Mouse (Mus musculus) embryo, embryonic 11 days (tissue): ENCODE measurements around the gene Lrrc38.

Experiments
- DNase-seq: peaks from one replicate; pipeline ENCODE4 v3.0.0-alpha.2; 2015

Lrrc38 gene

DNA sequence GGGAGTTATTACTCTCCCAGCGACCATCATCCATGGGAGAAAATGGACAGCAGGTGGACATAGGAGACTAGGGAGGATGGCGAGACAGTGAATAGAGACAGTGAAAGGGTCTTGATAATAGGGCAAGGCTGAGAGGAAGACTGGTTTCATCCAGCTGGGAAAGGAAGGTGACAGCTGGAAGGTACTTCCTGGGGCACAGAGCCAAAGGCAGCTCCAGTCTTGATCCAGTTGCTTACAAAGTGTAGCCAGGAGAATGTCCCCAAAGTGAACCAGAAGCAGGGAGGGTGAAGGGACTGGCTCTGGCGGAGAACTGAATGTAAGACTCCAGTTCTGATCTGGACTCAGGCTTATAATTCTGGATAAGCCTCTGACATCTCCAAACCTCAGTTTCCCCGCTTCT lies 2.7 kb downstream of the Lrrc38 start:
- DNase-seq: no peak

- DNase-seq: peak; percentile 11
Measured at GRCm38 (mm10) chr4:143361520-143361919, 12.0 kb downstream of the Lrrc38 start.

DNA sequence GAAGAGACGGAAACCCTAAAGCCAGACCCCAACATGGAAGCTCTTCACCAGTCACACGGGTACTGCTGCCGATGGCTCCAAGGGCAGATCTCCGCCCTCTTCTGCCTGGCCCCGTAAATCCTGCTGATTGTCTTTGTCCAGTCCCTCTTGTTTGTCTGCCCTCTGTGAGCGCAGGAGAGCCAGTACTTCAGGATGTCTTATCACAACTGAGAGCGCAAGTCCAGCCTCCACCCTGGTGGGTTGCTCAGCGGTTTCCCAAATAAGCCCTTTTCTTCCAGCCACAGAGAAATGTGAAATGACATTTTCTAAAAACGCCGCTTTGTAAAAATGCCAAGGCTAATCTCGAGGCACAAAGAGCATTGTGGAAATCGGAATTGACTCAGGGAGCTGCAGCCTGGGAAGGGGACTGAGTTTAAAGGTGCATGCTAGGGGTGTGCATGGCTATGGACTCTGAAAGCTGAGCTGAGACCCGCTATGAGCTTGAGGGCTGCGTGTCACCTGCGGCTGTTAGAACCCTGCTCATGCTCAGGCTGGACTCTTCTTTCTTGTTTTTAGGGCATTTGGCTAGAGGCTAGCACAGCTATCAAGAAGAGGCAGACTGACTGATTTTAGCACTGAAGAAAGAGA lies 17.0 kb downstream of the Lrrc38 start:
- DNase-seq: peak; percentile 12

- DNase-seq: peak; percentile 45
Measured at GRCm38 (mm10) chr4:143379480-143379879, 29.9 kb downstream of the Lrrc38 start.

- DNase-seq: peak; percentile 50
Measured at GRCm38 (mm10) chr4:143379931-143380715, 30.6 kb downstream of the Lrrc38 start.

GRCm38 (mm10) chr4:143380716-143381004 lies 31.1 kb downstream of the Lrrc38 start:
- peak; percentile 62 for DNase-seq

- no peak for DNase-seq
Measured at GRCm38 (mm10) chr4:143382163-143382562, 32.6 kb downstream of the Lrrc38 start.

- peak; percentile 42 for DNase-seq
Measured at GRCm38 (mm10) chr4:143383646-143384045, 34.1 kb downstream of the Lrrc38 start.

GRCm38 (mm10) chr4:143388955-143389702 lies 39.6 kb downstream of the Lrrc38 start:
- DNase-seq: peak; percentile 87

- no peak for DNase-seq
Measured at GRCm38 (mm10) chr4:143394181-143394580, 44.6 kb downstream of the Lrrc38 start, which contains the start of gene Pramel1. Gene Pramel1 (plus strand): TSS chr4:143394428.

DNA sequence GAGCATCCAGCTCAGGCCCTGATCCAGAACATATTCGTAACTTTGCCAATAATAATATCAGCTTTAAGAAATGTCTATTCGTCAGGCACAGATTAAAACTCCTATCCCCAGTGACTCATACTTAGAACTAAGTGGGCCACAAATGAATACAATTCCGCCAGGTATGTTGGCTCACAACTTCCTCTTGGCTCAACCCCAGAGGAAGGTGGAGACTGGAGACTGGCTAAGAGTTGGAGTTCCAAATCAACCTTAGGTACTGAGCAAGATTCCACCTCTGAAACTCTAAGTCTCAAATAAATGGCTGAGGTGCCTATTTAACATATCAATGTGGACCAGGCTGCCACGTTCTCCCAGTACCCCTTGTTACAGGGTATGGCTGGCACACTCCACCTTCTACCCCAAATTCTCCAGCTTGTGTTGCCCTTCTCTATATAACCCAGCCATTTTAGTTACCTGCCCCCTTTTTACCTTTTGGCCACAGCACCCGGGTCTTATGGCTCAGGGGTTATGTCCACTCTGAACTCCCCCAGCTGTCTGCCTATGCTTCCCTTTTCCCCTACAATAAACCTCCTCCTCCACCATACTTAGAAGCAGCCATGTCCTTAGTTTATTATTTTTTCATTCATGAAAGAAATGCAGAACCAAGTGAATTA lies 62.1 kb downstream of the Lrrc38 start:
- DNase-seq: no peak

GRCm38 (mm10) chr4:143412219-143413092 lies 62.9 kb downstream of the Lrrc38 start, which contains the start of gene Pramef8:
Gene Pramef8 (plus strand): TSS chr4:143412426.
- peak; percentile 92 for DNase-seq

DNA sequence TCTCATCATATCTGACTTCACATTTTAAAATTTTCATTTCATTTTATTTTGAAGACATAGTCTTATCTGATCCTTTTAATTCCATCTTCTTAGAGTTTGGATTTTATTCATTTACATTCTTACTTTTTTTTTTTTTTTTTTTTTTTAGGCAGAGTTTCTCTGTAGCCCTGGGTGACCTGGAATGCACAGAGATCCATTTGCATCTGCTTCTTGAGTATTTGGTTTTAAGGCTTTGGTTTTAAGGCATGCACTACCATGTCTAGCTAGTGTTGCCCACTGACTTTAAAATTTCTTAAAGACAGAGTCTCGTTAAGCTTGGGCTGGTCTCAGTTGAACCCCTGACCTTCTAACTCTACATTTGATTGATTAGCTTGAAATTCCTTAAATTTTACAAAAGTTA lies 64.1 kb downstream of the Lrrc38 start:
- no peak for DNase-seq

DNA sequence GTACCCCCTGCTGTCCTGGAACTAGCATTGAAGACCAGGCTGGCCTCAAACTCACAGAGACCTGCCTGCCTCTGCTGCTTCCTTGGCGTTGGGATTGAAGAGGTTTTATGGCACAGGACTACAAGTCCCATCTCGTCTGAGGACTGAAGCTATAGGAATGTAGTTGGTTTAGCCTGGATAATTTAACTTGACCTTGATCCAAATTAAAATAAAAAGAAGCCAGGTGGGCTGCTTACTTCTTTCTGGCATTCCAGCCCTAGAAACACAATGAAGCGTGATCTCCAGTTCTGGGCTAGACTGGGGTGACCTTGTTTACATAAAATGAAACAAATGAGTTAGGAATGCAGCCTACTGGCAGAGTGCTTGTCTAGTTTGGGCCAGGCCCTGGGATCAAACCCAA lies 64.6 kb downstream of the Lrrc38 start:
- DNase-seq: no peak
